Mouse (Mus musculus) forebrain, embryonic 11.5 days (tissue): ENCODE measurements around the gene Exoc6b. TPM values are rescaled to one million over a fixed set of nuclear protein-coding genes. Genes with fewer than 3 reads are reported as not detected.

Source experiments
- ATAC-seq: fragments of 200-750 bp; cut with Nextera tagmentation; replicated peaks from 2 replicates; pipeline ENCODE4 v1.8.0; 2017; ENCODE audit warnings: moderate TSS enrichment; ENCODE audit not compliant: low FRiP score
- DNase-seq: peaks from one replicate; pipeline ENCODE4 v3.0.0-alpha.2; 2017; ENCODE audit warnings: low spot score
- H3K27ac ChIP-seq: fragments of 300-500 bp; sonication (generic); 2 replicates; pipeline ENCODE4 v1.5.1; 2014; ENCODE audit warnings: low read depth, low read length
- H3K27me3 ChIP-seq: fragments of 300-500 bp; sonication (generic); 2 replicates; pipeline ENCODE4 v1.6.1; 2014; ENCODE audit warnings: mild to moderate bottlenecking, low read length, mixed read lengths; ENCODE audit not compliant: control insufficient read depth, insufficient read depth
- H3K36me3 ChIP-seq: fragments of 300-500 bp; sonication (generic); 2 replicates; pipeline ENCODE4 v1.6.1; 2014; ENCODE audit warnings: mild to moderate bottlenecking, low read length, moderate library complexity, mixed read lengths; ENCODE audit not compliant: control insufficient read depth, insufficient read depth
- H3K4me1 ChIP-seq: fragments of 300-500 bp; sonication (generic); replicated peaks from 2 replicates; pipeline ENCODE4 v1.6.1; 2014; ENCODE audit warnings: low read length, mixed read lengths; ENCODE audit not compliant: control insufficient read depth, insufficient read depth
- H3K4me2 ChIP-seq: fragments of 300-500 bp; sonication (generic); 2 replicates; pipeline ENCODE4 v1.6.1; 2014; ENCODE audit warnings: low read depth, mild to moderate bottlenecking, low read length, moderate library complexity, mixed read lengths; ENCODE audit not compliant: severe bottlenecking
- H3K4me3 ChIP-seq: fragments of 300-500 bp; sonication (generic); 2 replicates; pipeline ENCODE4 v1.5.1; 2014; ENCODE audit warnings: low read depth, low read length
- H3K9ac ChIP-seq: fragments of 300-500 bp; sonication (generic); 2 replicates; pipeline ENCODE4 v1.6.1; 2014; ENCODE audit warnings: low read length
- H3K9me3 ChIP-seq: fragments of 300-500 bp; sonication (generic); 2 replicates; pipeline ENCODE4 v1.6.1; 2016; ENCODE audit warnings: low read length, mixed read lengths; ENCODE audit not compliant: control insufficient read depth
- WGBS: fragments of 180-500 bp; shearing (Covaris S2); extraction: QIAGEN DNeasy Blood & Tissue Kit; methylation state at CpG from one replicate; pipeline ENCODE4 v1.1.7; 2014; 5-methylcytosine and 5-hydroxymethylcytosine counted together
- polyA plus RNA-seq: library from polyadenylated mRNA; unstranded; fragments of >200 nt; fragmentation: Nextera tagmentation; extraction: Ambion mirVana; gene quantifications from 2 replicates; pipeline ENCODE4 v1.2.1, GENCODE M21; 2014

Exoc6b gene
- polyA plus RNA-seq, 1 experiment from 2014 or later = 34.8 TPM

DNA sequence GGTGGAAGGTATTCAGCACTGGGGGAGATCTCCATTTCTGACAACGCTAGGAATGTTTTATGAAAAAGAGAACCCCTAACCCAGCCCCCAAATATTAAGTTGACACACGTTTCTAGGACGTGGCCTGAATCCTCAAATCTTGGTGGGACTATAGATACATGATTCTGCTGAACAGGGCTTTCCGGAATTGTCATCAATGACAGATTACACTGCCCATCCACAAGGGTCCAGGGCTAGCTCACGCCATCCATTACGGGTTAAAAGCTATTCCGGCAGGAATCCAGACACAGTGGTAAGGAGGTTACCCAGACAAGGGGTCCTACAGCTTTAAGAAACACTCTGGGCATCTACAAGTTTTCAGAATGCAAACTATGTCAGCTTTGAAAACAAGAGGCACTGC, 323.7 kb downstream of the Exoc6b start:
- Histone ChIP-seq H3K27ac (no peak overlapping the region), H3K4me2 (no peak overlapping the region), H3K9ac (no peak overlapping the region), H3K4me3 (no peak overlapping the region), H3K27me3 (no peaks in the 10 kb centered on the region), H3K9me3 (no peaks in the 10 kb centered on the region), H3K36me3 (no peaks in the 10 kb centered on the region), H3K4me1 (no peaks in the 10 kb centered on the region)
- ATAC-seq (no peak), DNase-seq (no peak)
- WGBS = 86% methylated on average over 7 of the region's 7 CpGs

DNA sequence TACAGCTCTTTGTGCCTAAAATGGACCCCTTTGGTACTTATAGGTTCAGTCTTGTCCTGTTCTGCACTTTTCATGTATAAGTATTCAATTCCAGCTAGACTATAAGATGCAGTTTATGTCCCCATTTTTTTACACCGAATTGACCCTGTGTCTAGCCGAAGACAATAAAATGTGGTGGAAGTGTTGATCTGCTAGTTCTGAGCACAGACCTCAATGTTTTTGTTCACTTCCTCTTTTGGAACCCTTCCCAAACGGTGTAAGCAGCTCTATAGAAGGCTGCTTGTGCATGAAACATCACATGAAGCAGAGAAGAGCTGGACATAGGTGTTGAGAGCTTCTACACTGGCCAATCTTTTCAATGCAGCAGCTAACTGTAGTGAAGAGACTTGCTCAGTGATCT, 327.1 kb downstream of the Exoc6b start:
- Histone ChIP-seq H3K27ac (no peak overlapping the region), H3K4me1 (no peaks in the 10 kb centered on the region), H3K36me3 (no peaks in the 10 kb centered on the region), H3K9me3 (no peaks in the 10 kb centered on the region), H3K4me3 (no peak overlapping the region), H3K9ac (no peak overlapping the region), H3K4me2 (no peak overlapping the region), H3K27me3 (no peaks in the 10 kb centered on the region)
- no peak for DNase-seq
- WGBS = 76% methylated on average over 3 of the region's 3 CpGs
- no peak for ATAC-seq

DNA sequence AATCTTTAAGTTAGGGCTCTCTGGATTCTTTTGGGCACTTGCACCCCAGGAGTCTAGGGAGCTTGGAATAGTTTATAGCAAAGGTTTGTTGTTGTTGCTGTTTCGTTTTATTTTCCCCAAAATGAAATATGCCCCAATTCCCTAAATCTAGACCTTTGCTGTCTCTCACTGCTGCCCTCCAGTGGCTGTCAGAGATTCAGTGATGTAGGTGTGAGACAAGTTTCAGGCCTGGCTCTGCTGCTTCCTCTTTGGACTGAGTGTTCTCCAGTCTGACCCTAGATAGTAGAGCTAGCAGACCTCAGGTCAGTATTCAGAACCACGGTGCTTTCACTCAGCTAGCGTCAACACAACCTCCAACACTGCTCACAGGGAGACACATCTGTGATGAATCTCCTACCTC, 332.4 kb downstream of the Exoc6b start:
- ATAC-seq = no peak
- Histone ChIP-seq H3K27me3 (no peaks in the 10 kb centered on the region), H3K27ac (no peak overlapping the region), H3K4me1 (no peaks in the 10 kb centered on the region), H3K9me3 (no peaks in the 10 kb centered on the region), H3K4me2 (no peak overlapping the region), H3K9ac (no peak overlapping the region), H3K4me3 (no peak overlapping the region), H3K36me3 (no peaks in the 10 kb centered on the region)
- DNase-seq = no peak
- WGBS = 66% methylated on average over 3 of the region's 3 CpGs

DNA sequence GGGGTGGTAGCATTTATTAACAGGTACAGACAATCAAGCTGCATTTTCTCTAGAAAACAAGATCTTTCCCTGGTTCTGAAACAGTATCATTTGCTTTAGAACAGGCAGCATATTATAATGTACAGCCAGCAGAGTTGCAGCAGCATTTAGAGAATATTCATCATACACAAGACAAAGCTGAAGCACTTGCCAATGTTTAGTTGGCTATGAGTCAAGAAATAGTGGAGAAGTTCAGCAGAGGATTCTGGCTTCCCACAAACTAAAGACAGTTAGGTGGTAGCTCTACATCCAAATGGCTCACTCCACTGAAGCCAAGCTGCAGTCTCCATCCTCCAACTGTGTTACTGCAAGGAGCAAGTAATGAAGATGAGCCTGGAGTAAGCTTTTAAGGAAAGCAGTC, 342.4 kb downstream of the Exoc6b start:
- no peak for ATAC-seq
- no peak for DNase-seq
- no peaks in the 10 kb centered on the region for H3K9me3 ChIP-seq

DNA sequence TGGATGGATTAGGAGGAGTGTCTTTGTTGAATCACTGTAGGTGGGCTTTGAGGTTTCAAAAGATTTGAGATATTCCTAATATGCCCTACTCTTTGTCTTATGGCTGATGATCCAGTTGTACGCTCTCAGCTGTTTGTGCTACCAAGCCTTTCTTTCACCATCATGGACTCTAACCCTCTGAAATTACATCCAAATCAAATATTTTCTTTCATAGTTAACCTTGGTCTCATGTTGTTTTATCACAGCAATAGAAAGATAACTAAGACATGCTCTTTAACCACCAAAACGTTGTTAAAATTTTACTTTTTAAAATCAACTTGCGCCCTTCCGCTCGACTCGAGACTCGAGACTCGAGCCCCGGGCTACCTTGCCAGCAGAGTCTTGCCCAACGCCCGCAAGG, 356.1 kb downstream of the Exoc6b start:
- WGBS = 89% methylated on average over 11 of the region's 11 CpGs
- Histone ChIP-seq H3K27me3 (no peaks in the 10 kb centered on the region), H3K4me2 (no peak overlapping the region), H3K36me3 (no peaks in the 10 kb centered on the region), H3K9me3 (no peaks in the 10 kb centered on the region), H3K4me3 (no peak overlapping the region), H3K27ac (no peak overlapping the region), H3K9ac (no peak overlapping the region), H3K4me1 (no peaks in the 10 kb centered on the region)
- ATAC-seq (no peak), DNase-seq (no peak)

More for the DNA sequence above, 342.4 kb downstream of the Exoc6b start:
- Histone ChIP-seq H3K27ac (no peak overlapping the region), H3K4me2 (no peak overlapping the region), H3K4me1 (no peaks in the 10 kb centered on the region), H3K9ac (no peak overlapping the region), H3K27me3 (no peaks in the 10 kb centered on the region), H3K4me3 (no peak overlapping the region), H3K36me3 (no peaks in the 10 kb centered on the region)

DNA sequence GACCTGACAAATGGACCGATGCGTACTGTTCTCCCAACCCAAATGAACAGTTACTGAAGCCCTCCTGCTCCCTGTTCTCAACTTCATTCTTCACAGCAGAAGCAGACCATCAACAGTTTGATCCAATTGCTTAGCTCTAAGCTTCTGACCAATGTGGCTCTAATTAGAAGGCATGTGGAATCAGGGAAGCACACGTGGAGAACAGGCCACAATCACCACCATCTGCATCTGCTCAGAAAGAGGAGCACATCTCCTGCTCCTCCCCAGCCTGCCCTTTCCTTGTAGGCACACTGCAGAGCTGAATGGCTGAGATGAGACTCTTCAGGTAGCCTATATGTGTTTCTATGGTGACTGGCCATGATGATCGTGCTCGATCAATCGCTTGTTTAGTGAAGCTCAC, 358.5 kb downstream of the Exoc6b start:
- 88% methylated on average over 6 of the region's 6 CpGs for WGBS
- Histone ChIP-seq H3K9me3 (no peaks in the 10 kb centered on the region), H3K4me3 (no peak overlapping the region), H3K4me2 (no peak overlapping the region), H3K9ac (no peak overlapping the region), H3K4me1 (no peaks in the 10 kb centered on the region), H3K27me3 (no peaks in the 10 kb centered on the region), H3K36me3 (no peaks in the 10 kb centered on the region), H3K27ac (no peak overlapping the region)
- ATAC-seq = no peak
- no peak for DNase-seq

DNA sequence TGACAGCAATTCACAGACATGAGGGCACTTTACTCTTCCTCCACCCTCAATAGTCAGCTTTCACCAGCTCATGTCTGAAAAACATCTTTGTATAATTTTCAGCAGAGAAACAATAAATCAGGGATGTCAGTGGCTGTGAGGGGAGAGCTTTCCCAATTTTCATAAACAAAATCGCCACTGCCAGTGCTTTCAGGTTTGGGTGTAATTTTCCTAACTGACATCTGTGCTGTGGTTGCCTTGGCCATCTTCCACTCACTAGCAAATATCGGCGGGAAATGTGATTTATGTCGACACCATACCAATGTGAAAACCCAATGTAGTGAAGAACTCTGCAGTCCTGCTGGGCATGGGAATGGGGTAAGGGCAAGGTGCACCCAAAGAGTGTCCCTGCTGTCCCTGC, 360.7 kb downstream of the Exoc6b start:
- Histone ChIP-seq H3K4me3 (no peak overlapping the region), H3K9me3 (no peaks in the 10 kb centered on the region), H3K27me3 (no peaks in the 10 kb centered on the region), H3K4me2 (no peak overlapping the region), H3K36me3 (no peaks in the 10 kb centered on the region), H3K9ac (no peak overlapping the region), H3K4me1 (no peaks in the 10 kb centered on the region), H3K27ac (no peak overlapping the region)
- no peak for ATAC-seq
- WGBS = 84% methylated on average over 4 of the region's 4 CpGs
- DNase-seq = no peak

DNA sequence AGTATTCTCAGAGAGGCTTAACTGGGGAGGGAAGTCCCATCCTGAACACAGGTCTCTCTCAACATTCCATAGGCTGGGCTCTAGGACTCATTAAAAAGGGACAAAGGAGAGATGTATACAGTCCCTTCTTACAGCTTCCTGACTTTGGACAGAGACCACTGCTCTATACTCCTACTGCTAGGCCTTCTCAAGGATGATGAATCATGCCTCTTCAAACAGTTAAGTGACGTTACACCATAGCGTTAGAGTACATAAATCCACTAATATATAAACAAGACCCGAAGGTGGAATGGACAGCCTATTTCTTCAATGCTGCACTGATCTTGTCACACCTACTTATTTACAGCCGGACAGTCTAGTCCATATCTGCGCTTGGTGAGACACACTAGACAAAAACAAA, 369.7 kb downstream of the Exoc6b start:
- ATAC-seq (no peak), DNase-seq (no peak)
- Histone ChIP-seq H3K27ac (no peak overlapping the region), H3K9me3 (no peaks in the 10 kb centered on the region), H3K36me3 (no peaks in the 10 kb centered on the region), H3K4me2 (no peak overlapping the region), H3K27me3 (no peaks in the 10 kb centered on the region), H3K9ac (no peak overlapping the region), H3K4me3 (no peak overlapping the region), H3K4me1 (no peaks in the 10 kb centered on the region; the same call in 1 of the 2 replicates)
- 86% methylated on average over 5 of the region's 5 CpGs for WGBS

DNA sequence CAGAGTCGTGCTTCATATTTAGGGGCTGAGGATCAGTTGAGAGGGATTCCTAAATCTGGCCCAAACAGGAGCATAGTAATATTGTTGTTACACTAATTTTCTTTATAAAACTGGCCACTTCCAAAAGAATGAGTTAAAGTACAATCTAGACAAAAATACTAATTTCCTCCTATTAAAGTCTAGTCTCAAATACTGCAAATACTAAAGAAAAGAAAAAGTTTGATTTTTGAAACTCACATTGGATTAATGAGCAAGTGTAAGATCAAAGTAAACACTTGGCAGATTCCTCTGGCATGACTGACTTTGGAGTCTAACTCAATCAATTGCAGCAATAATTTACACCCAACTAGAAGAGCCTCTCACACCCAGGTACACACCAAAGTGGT, 371.0 kb downstream of the Exoc6b start:
- WGBS = 49% methylated on average over 1 of the region's 1 CpGs
- DNase-seq (no peak), ATAC-seq (no peak)
- no peak overlapping the region for H3K4me2 ChIP-seq
- H3K9me3 ChIP-seq = no peaks in the 10 kb centered on the region
- H3K4me1 ChIP-seq = no peaks in the 10 kb centered on the region; the same call in 1 of the 2 replicates
- H3K36me3 ChIP-seq = no peaks in the 10 kb centered on the region
- H3K27ac ChIP-seq = no peak overlapping the region
- no peak overlapping the region for H3K9ac ChIP-seq
- H3K27me3 ChIP-seq = no peaks in the 10 kb centered on the region
- no peak overlapping the region for H3K4me3 ChIP-seq
